Mouse (Mus musculus) testis, postnatal 14 days (tissue): ENCODE results near the gene Gse1.

Experiments used
- DNase-seq: peaks from one replicate; pipeline ENCODE4 v3.0.0; 2021; ENCODE audit warnings: low spot score

Gse1 gene

DNA sequence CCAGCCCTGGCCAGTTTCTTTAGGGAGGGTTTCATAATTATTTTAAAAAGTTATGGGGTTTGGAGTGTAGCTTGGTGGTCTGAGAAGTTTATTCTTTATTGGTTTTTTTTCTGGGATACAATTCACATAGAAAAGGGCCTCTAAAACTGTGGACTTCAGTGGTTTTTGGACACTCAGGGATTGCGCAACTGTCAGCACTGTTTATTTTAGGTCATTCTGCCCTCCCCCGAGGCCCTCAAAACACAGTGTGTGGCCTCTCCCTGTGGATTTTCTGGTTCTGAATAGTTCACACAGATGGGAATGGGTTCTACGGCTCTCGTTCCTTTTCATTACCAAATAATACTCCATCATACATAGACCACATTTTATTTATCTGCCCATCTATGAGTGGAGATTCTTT lies 15.0 kb downstream of the Gse1 start:
- no peak for DNase-seq

DNA sequence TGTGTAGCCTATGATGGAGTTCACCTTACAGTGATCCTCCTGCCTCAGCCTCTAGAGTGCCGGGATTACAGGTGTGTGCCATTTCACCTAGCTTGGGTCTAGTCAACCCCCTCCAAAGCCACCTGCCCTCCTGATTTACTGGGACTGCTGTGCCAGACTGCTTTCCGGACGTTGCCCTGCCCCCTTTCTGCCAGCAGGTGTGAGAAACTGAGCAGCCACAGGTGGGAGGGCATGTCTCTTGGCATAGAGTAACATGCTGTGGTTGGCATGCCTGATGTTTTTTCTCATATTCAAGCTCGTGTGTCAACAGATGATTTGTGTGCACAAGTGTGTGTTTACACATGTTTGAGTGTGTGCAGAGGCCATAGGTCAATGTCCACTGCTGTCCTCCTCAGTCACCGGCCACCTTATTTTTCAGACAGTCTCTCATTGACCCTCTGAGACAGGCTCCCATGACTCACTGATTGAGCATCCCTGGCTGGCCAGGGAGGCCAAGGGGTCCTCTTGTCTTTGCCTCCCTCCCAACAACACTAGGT lies 15.7 kb downstream of the Gse1 start:
- DNase-seq: no peak

GRCm38 (mm10) chr8:120244553-120244952 lies 16.3 kb downstream of the Gse1 start:
- no peak for DNase-seq

DNA sequence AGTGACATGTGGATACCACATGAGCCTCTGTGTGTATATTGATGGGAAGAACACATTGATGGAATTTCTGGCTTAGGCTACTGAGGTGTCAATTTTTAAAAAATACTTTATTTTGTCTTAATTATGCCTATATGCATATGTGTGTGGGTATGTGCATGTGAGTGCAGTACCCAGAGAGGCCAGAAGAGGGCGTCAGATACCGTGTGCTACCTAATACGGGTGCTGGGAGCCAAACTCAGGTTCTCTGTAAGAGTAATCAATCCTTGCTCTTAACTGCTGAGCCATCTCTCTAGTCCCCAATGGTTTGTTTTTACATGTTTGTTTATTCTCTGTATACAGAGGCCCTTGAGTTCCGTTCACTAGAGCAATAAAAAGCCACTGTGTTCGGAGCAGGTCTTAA lies 19.4 kb downstream of the Gse1 start:
- DNase-seq: no peak

DNA sequence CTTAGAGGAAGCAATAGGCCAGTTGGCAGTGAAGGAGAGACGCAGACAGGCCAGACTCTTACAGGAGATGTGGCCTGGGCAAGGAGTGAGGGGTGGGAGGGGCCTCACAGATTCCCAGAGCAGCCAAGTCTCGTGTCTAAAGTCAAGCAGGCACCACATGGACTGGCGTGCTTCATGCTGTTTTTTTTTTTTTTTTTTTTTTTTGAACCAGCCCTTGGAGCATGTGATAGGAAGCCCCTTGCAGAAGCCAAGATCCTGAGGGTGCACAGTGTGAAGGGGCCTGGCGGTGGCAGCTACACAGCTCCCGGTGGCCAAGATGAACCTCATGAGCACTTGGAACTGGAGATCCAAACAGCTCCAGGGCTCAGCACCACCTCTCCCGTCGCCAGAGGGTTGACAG lies 19.8 kb downstream of the Gse1 start:
- no peak for DNase-seq

- DNase-seq: no peak
Measured at GRCm38 (mm10) chr8:120248451-120248850, 20.2 kb downstream of the Gse1 start.

DNA sequence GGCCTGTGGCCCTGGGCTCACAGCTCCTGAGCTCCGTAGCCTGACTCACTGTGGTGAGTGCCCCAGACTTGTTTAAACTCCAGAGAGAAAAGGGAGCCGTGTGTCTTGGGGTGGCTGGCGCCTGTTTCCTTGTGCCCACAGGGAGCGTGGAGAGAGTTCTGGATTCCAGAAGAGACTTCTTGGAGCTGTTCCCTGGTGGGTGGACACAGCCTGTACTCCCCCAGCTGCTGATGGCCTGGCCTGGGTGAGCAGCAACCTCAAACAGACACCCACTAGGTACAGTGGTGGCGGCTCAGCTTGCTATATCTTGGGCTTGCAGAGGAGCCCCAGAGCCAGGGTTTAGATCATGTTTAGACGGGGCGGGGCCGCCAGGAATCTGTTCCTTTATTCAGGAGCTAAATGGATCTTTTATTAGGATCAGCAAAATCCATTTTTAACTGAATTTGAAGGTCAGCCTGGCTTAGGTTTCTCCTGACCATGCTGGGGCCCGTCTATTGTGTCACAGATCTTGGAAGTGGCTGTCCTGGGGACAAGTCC lies 21.6 kb downstream of the Gse1 start:
- DNase-seq: no peak

DNA sequence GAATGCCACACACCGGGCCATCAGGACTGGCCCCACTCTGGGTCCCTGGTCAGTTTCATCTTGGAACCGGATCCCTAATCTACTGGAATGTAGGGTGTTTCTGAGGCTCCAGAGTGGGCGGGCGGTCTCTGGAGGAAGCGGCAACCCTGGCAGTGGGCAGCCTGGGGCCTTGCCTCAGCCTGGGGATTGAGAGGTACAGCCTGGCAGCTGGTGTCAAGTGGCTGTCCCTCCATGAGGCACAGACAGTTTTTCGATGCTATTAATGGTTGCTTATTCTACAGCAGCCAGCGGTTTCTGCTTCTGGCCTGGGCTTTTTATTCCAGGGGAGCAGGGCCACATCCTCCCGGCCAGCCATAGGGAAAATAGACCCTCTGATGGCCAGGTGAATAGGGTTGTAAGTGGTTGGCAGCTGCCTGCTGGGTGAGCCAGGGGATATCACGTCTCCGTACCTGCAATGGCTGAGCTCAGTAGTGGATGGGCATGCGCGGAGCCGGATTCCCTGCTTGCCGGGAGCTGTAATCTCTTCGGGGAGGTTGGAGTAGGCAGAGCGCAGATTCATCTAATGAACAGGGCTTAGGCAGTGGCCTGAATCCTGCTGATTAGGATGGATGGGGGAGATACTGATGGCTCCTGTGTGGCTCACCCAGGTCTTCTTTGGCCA lies 22.6 kb downstream of the Gse1 start:
- no peak for DNase-seq

DNA sequence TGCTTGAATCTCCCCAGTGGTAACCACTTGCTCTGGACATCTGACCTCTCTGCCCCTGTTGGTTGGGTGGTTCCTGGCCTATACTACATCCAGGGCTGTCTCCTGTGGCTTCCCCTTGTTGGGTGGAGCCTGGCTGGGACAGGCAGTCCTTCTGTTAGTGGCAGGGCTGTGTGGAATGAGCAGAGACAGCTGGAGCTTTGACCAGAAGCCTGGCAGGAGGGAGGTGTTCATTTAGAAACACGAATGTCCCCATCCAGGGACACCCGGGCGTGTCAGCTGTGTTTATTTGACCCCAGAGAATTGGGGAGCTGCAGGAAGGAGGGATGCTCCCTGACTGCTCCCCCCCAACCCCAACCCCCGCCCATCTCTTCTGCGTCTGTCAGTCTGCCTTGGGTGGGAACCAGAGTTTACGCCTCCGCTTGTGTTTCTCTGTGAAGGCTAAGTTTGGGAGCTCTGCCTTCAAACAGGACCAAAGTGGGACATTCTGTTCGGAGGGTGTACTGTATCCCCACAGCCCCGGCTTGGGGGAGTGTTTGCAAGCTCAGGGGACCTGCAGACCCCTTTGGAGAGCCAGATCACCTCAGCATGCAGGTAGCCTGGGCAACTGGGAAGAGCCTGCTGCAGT lies 23.3 kb downstream of the Gse1 start:
- DNase-seq: no peak

DNA sequence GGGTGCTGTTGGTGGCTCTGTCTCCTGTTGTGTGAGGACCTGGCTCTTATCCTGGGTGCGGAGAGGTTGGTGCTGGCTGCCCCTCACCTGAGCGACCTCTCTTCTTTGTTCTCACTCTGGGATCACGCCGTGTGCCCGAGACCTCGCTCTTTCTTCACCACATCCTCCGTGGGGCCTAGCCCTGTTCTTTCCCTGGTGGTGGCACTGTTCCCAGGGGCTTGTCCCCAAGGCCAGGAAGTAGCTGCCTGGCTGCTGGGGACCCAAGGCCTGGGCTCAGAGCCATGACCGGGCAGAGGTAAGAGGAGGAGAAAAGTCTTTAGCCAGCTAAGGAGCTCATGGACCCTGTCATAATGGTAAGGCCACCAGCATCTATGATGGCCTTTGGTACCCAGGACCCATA lies 25.4 kb downstream of the Gse1 start:
- DNase-seq: no peak

DNA sequence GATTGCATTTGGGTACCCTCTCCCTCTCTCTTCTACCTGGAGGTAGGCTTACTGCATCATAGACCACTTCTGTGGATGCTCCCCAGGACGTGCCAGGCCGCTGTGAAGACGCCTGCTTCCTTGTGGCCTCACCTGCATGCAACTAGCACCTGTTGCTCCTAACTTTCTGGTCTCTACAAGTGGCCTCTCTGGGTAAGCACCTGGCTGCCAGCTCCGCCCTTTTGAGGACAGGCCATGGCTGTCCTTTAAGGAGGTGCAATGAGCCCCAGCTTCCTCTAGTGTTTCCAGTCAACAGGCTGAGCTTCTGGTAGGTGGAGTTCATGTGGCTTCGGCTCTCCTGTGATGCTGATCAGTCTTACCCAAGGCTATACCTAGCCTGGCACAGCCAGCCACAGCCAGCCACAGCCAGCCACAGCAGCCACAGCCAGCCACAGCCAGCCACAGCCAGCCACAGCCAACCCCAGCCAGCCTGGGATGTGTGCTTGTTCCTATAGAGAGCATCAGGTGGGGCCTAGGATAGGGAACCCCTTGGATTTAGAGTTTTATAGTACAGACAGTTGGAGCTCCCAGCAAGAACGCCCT lies 27.2 kb downstream of the Gse1 start:
- no peak for DNase-seq

- no peak for DNase-seq
Measured at GRCm38 (mm10) chr8:120256958-120257357, 28.7 kb downstream of the Gse1 start.

GRCm38 (mm10) chr8:120259206-120259605 lies 30.9 kb downstream of the Gse1 start:
- DNase-seq: no peak

GRCm38 (mm10) chr8:120260677-120261076 lies 32.4 kb downstream of the Gse1 start:
- no peak for DNase-seq

GRCm38 (mm10) chr8:120261338-120262120 lies 33.3 kb downstream of the Gse1 start:
- DNase-seq: no peak

GRCm38 (mm10) chr8:120263879-120264278 lies 35.6 kb downstream of the Gse1 start:
- DNase-seq: no peak

- DNase-seq: no peak
Measured at GRCm38 (mm10) chr8:120264388-120264943, 36.2 kb downstream of the Gse1 start.

DNA sequence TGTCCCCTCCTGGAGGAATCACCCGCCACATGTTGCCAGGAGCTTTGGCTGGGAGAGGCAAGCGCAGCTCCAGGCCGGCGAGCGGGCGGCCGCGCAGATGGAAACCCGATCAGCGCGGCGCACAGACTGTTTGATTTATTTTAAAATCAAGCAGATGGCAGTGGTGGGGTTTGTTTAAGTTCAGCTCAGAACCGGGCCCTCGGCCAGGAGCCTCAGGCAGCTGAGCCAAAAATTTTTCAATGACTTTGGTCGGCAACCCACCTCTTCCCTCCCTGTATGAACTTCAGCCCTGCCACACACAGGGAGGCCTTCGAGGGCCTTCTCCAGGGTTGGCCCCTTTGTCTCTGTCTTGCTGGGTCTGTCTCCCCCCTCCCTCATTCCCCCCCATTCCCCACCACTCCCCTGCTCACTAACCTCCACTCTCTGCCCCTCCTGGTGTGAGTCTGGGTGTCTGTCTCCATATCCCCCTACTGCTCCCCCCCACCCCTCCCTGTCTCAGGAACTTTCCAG lies 36.7 kb downstream of the Gse1 start:
- DNase-seq: no peak

GRCm38 (mm10) chr8:120265471-120265870 lies 37.2 kb downstream of the Gse1 start:
- DNase-seq: peak; percentile 56

- DNase-seq: no peak
Measured at GRCm38 (mm10) chr8:120268541-120268980, 40.3 kb downstream of the Gse1 start.

GRCm38 (mm10) chr8:120270449-120270848 lies 42.2 kb downstream of the Gse1 start:
- peak; percentile 46 for DNase-seq

DNA sequence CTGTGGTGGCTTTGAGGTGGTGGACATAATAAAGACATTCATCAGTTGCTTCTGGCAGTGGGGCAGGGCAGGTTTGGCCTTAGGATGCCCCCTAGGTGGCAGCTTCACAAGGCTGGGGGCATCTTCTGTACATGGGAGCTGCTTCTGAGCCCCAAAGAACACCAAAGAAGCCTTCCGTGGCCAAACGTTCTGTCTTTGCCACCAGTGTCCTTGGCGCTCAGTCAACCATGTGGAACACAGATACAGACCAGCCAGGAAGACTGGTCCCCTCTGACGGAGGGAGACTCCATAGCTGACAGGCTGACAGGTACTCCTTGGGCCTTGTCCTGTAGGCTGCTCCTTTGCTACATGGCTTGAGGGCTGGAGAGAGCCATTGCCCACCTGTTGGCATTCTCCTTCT lies 45.2 kb downstream of the Gse1 start:
- no peak for DNase-seq
